Comparison of ENCODE assay signal across 15 mouse cellular contexts in the genomic region with DNA sequence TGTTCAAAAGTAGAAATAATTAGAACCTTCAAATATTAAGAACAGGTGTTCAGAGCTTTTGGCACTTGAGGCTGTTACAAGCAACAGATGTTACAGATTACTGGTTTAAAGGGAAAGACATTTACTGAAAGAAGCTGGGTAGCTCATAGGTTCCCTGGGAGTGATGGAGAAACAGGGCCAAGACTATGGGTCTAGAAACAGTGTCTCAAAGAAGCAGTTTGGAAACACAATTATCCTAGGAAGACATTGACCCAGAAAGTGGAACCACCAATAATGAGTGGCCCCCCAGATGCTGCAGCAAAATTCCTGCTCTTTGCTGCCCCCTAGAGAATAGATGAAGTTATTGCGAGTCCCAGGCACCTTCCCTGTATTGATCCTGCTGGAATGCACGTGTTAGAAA. TPM values are rescaled to one million over a fixed set of nuclear protein-coding genes. Genes with fewer than 3 reads are reported as not detected.
DNase-seq lines count a peak whose midpoint lies in the region; ATAC-seq and TF ChIP-seq lines count a peak whose summit lies in the region.
"Had no signal": no experiment of that assay in that cellular context is flagged by ENCODE, and none has a peak within 500 bp of the region (broad histone marks: within the 10 kb centered on the region; RNA-seq: fewer than 3 reads in every experiment).

No protein-coding gene starts in this region.

- H3K4me3 ChIP-seq in heart, postnatal 0 days (ENCODE audit: low read depth, low read length): no peak overlapping the region
- H3K4me3 ChIP-seq in lung, postnatal 0 days (ENCODE audit: low read depth, low read length): no peak overlapping the region
- H3K4me3 ChIP-seq in cortical plate, adult 2 months (ENCODE audit: insufficient read depth, low read length): no peak overlapping the region
- H3K4me3 ChIP-seq: neural tube, embryonic 13.5 days had no signal

- H3K9me3 ChIP-seq in heart, postnatal 0 days (replicated peaks; ENCODE audit: control insufficient read depth, low read length): no peaks in the 10 kb centered on the region
- no peaks in the 10 kb centered on the region for H3K9me3 ChIP-seq in lung, postnatal 0 days (ENCODE audit: low read length)
- H3K9me3 ChIP-seq: neural tube, embryonic 13.5 days had no signal

- intact Hi-C loops in heart, postnatal 36 days (cut with DNase I): loop anchor here (1.0 to 2.0 kb wide), 2 partner anchors 77 to 275 kb away; no protein-coding TSS in a partner anchor
- intact Hi-C loops in gastrocnemius, postnatal 14 days (cut with DNase I; ENCODE audit: low total_unique reads): no loop called here

- H3K27ac ChIP-seq in heart, postnatal 0 days (ENCODE audit: low read depth): no peak overlapping the region
- no peak overlapping the region for H3K27ac ChIP-seq in lung, postnatal 0 days (ENCODE audit: low read length)
- no peak overlapping the region for H3K27ac ChIP-seq in cortical plate, adult 2 months (ENCODE audit: insufficient read depth, low read length)
- H3K27ac ChIP-seq: macrophage; neural tube, embryonic 13.5 days had no signal

- WGBS in heart, postnatal 0 days: 23% methylated on average over 2 of the region's 2 CpGs
- 11% methylated on average over 2 of the region's 2 CpGs for WGBS in lung, postnatal 0 days

- H3K36me3 ChIP-seq in heart, postnatal 0 days (replicated peaks; ENCODE audit: control insufficient read depth, insufficient read depth, low read length): no peaks in the 10 kb centered on the region
- no peaks in the 10 kb centered on the region for H3K36me3 ChIP-seq in lung, postnatal 0 days (ENCODE audit: insufficient read depth, low read length)
- H3K36me3 ChIP-seq: neural tube, embryonic 13.5 days had no signal

- TF ChIP-seq POLR2A in cortical plate, adult 2 months (IDR thresholded peaks at IDR 0.05; ENCODE audit: extremely low read depth, insufficient read depth, low read length): no peak

- no peak for ATAC-seq in heart, postnatal 0 days (ENCODE audit: insufficient read depth, low read depth)
- ATAC-seq in lung, postnatal 0 days: no peak
- peak; percentile 57; the same call in 1 of the 2 replicates for ATAC-seq in megakaryocyte-erythroid progenitor cell, adult 5-6 weeks (replicated peaks; ENCODE audit: low FRiP score, low TSS enrichment, poor library complexity, severe bottlenecking)

- H3K9ac ChIP-seq in heart, postnatal 0 days (replicated peaks; ENCODE audit: low read depth, low read length): no peak overlapping the region
- H3K9ac ChIP-seq in lung, postnatal 0 days (replicated peaks; ENCODE audit: low read depth): no peak overlapping the region
- H3K9ac ChIP-seq: neural tube, embryonic 13.5 days had no signal

- DNase-seq in heart, postnatal 0 days (ENCODE audit: low spot score): no peak
- no peak for DNase-seq in heart, postnatal 36 days
- DNase-seq in lung, postnatal 0 days (ENCODE audit: low spot score): no peak
- no peak for DNase-seq in lung, postnatal 10 days
- no peak for DNase-seq in right cerebral cortex, adult 2 months (ENCODE audit: low spot score in 2 of 2)
- DNase-seq in gastrocnemius, postnatal 14 days: no peak
- DNase-seq: thymus, postnatal 4 days had no signal

- H3K4me2 ChIP-seq in heart, postnatal 0 days (ENCODE audit: low read depth, low read length): no peak overlapping the region
- H3K4me2 ChIP-seq in lung, postnatal 0 days (replicated peaks; ENCODE audit: low read depth, low read length): no peak overlapping the region
- H3K4me2 ChIP-seq: neural tube, embryonic 13.5 days had no signal

- no peaks in the 10 kb centered on the region for H3K27me3 ChIP-seq in heart, postnatal 0 days (ENCODE audit: control insufficient read depth, insufficient read depth, low read length)
- H3K27me3 ChIP-seq in lung, postnatal 0 days (replicated peaks; ENCODE audit: insufficient read depth, low read length): no peaks in the 10 kb centered on the region
- H3K27me3 ChIP-seq: neural tube, embryonic 13.5 days had no signal

- no peak for TF ChIP-seq EP300 in heart, postnatal 0 days (IDR thresholded peaks at IDR 0.05; ENCODE audit: low read depth)
- TF ChIP-seq EP300 in lung, postnatal 0 days (IDR thresholded peaks at IDR 0.05): no peak

- peak; percentile 49 for TF ChIP-seq CTCF in heart, postnatal 0 days (IDR thresholded peaks at IDR 0.05; ENCODE audit: low read depth)
- peak; percentile 61 for TF ChIP-seq CTCF in lung, postnatal 0 days (IDR thresholded peaks at IDR 0.05)
- TF ChIP-seq CTCF in cortical plate, adult 2 months (IDR thresholded peaks at IDR 0.05; ENCODE audit: extremely low read depth, insufficient read depth, low read length): peak; percentile 42

- H3K4me1 ChIP-seq in heart, postnatal 0 days (ENCODE audit: control insufficient read depth, insufficient read depth): no peaks in the 10 kb centered on the region
- H3K4me1 ChIP-seq in lung, postnatal 0 days (ENCODE audit: insufficient read depth, low read depth, low read length): no peaks in the 10 kb centered on the region
- H3K4me1 ChIP-seq in cortical plate, adult 2 months (ENCODE audit: control insufficient read depth, insufficient read depth, low read length): no peaks in the 10 kb centered on the region

RNA-seq across cellular contexts. Expression of gene 4930470P17Rik, which starts 4.2 kb away (rescaled TPM):
- not detected in 2 replicates for total RNA-seq in heart, postnatal 0 days (2014; rRNA removed; ENCODE audit: low replicate concordance)
- not detected in 2 replicates for polyA plus RNA-seq in heart, postnatal 0 days (2015; fragmentation: Nextera tagmentation; extraction: Ambion mirVana)
- total RNA-seq in heart, postnatal 36 days (2021): not detected
- not detected in 2 replicates for polyA plus RNA-seq in lung, postnatal 0 days (2015; fragmentation: Nextera tagmentation; extraction: Ambion mirVana)
- not detected in 2 replicates for polyA plus RNA-seq in cortical plate, adult 2 months (2012; rRNA removed)
- not detected in 2 replicates for total RNA-seq in megakaryocyte-erythroid progenitor cell, adult 5-6 weeks (2014; fragmentation: Nextera tagmentation)
- total RNA-seq in megakaryocyte-erythroid progenitor cell, adult 5-6 weeks (2017): not detected in 2 replicates
- total RNA-seq in gastrocnemius, postnatal 14 days (2021): not detected
- total RNA-seq: left cerebral cortex, adult 8-10 months; MEL had no signal
- polyA plus RNA-seq: gonadal fat pad, adult 2 months; macrophage; neural tube, embryonic 13.5 days; spleen, adult 2 months had no signal
